Mouse (Mus musculus) brain, adult 2 months (tissue): ENCODE measurements around the gene Alpi.

Experiments
- DNase-seq: peaks from one replicate; pipeline ENCODE4 v3.0.0; 2011; ENCODE audit warnings: low read depth, low spot score

The Alpi gene

DNA sequence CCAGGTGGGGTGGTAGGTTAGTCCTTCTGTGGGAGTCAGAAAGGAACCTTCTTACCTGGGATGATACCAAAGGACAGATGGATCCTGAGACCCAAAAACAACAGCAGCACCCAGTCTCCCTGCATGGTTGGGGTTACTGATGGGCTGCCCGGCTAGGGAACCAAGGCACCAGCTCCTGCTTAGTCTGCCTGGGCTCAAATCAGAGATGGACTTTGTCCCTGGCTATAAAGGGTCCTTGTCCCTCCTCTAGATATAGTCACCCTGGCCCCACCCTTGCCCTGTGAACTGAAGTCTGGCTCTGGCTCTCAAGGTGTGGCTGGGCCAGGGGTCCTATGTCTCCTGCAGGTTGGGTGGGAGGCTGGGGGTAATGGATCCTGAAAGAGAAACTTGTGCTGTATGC lies at the start of gene Alpi:
Gene Alpi (minus strand): TSS at position 196 of the 400 bp plus-strand sequence.
- DNase-seq, result no peak

DNA sequence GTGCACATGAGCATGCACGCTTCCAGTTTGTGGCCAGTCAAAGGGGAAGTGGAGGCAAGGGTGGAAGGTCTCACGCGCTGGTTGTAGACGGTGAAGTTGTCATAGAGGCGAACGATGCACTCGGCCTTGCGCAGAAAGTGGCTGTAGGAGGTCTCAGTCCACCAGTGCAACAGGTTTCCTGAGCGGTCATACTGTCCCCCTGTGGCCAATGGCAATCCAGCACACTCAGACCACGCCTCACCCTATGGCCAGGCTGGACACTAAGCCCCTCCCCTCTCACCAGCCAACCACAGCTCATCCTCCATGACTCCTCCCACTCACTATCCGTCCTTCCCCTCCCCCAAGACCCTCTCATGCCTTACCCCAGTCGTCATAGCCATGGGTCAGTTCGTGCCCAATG lies 48.0 kb upstream of the Alpi start:
- DNase-seq, result no peak

GRCm38 (mm10) chr1:87143141-87143540 lies 41.7 kb upstream of the Alpi start:
- no peak for DNase-seq

- peak; percentile 56 for DNase-seq
Measured at GRCm38 (mm10) chr1:87142456-87142855, 41.0 kb upstream of the Alpi start.

DNA sequence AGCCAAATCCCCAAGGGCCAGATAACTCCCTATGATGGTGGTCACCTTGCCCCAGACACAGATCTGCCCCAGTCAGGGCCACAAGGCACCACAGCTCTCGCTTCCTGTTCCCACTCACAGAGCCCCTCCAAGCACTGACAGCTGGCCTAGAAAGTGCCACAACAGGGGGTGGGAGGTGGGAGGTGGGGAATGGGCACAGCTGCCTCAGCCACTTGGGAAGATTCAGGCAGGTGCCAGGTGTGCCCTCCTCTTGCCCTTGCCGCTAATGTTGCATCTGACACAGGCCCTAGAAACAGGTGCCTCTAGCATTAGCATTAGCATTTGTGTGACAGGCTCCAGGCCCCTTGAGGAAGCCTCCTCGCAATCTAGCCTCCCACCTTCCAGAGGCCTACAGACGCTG lies 40.1 kb upstream of the Alpi start:
- DNase-seq, result no peak

GRCm38 (mm10) chr1:87131803-87132202 lies 30.4 kb upstream of the Alpi start:
- DNase-seq, result no peak

DNA sequence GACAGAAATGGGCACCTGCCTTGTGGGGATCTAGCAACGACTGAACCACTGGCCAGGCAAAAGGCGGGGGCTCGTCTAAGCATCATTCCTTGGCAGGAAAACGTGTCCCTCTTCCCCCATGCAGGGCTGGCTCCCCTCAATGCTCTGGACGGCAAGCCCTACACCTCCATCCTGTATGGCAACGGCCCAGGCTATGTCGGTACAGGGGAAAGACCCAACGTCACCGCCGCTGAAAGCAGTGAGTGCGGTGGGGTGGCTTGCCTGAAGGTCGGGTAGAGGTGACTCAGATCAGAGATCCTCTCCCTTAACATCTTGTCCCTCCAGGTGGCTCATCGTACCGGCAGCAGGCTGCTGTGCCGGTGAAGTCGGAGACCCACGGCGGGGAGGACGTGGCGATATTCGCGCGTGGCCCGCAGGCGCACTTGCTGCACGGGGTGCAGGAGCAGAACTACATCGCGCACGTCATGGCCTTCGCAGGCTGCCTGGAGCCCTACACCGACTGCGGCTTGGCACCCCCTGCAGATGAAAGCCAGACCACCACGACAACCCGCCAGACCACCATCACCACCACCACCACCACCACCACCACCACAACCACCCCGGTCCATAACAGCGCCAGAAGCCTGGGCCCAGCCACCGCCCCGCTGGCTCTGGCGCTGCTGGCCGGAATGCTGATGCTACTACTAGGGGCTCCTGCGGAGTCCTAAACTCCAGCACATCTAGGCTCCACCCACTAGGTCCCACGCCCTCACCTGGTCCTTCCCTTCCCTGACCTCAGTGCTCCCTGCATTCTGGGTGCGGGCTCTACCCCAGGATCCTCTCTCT lies 26.0 kb upstream of the Alpi start:
- no peak for DNase-seq

DNA sequence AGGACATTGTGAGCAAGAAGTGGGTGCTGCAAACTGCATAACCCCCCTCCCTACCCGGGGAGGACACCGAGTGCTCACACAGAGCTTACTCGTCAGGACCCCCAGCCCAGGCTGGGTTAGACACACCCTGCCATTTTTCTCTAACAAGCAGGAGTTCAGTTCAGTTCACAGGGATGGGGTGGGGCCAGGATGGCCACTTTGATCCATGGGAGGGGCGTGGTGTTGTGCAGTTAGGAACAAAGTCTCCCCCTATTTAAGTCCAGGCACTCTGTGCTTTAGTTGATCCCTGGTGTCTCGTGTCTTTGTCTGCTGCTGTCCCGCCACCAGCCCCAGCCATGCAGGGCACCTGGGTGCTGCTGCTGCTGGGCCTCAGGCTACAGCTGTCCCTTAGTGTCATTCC lies 23.3 kb upstream of the Alpi start, which contains the start of gene Akp3:
Gene Akp3 (plus strand): TSS at position 301 of the 400 bp plus-strand sequence.
- no peak for DNase-seq

- DNase-seq, result no peak
Measured at GRCm38 (mm10) chr1:87114784-87115183, 13.4 kb upstream of the Alpi start.

- DNase-seq, result peak; percentile 8
Measured at GRCm38 (mm10) chr1:87111719-87112354, 10.4 kb upstream of the Alpi start.

- DNase-seq, result no peak
Measured at GRCm38 (mm10) chr1:87108564-87108963, 7.2 kb upstream of the Alpi start.

- DNase-seq, result no peak
Measured at GRCm38 (mm10) chr1:87106536-87106935, 5.1 kb upstream of the Alpi start.

GRCm38 (mm10) chr1:87103936-87104335 lies 2.5 kb upstream of the Alpi start:
- DNase-seq, result no peak

GRCm38 (mm10) chr1:87102114-87102513 lies 708 bp upstream of the Alpi start:
- no peak for DNase-seq

DNA sequence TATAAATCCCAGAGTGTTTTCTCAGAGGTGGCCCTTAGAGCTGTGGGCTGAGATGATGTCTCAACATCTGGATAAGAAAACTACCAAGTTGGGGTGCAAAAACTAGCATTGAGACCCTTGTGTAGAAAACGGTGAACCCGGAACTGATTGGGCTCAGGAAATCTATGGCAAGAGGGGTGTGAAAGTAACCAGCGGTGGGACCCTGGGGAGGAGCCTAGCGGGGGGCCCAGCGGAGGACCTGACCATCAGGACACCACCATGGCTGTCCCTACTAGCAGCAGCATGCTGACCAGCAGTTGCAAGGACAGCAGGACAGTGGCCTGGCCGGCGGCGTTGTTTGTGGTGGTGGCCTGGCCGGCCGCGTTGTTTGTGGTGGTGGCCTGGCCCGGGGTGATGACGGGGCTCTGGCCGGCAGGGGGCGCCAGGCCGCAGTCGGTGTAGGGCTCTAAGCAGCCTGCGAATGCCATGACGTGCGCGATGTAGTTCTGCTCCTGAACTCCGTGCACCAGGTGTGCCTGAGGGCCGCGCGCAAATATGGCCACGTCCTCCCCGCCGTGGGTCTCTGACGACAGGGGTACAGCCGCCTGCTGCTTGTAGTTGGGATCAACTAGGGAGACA lies 2.9 kb downstream of the Alpi start:
- peak; percentile 37 for DNase-seq

GRCm38 (mm10) chr1:87095642-87096041 lies 5.8 kb downstream of the Alpi start:
- no peak for DNase-seq

DNA sequence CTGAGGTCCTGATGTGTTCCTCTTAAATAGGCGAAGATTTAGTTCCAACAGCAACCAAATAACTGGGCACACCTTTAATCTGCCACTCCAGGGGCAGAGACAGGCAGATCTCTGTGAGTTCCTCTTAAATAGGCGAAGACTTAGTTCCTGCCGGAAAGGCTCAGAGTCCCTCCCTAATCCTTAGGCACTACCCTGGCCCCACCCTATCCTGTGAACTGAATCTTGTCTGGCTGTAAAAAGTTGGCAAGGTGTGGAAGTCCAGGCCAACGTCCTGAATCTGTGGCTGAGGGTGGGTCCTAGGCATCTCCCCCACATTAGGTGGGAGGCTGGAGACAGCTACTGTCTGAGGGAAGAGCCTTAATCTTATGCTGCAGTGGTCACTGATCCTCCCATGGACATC lies 11.6 kb downstream of the Alpi start, which contains the start of gene Alppl2:
Gene Alppl2 (minus strand): TSS at position 101 of the 400 bp plus-strand sequence.
- no peak for DNase-seq

DNA sequence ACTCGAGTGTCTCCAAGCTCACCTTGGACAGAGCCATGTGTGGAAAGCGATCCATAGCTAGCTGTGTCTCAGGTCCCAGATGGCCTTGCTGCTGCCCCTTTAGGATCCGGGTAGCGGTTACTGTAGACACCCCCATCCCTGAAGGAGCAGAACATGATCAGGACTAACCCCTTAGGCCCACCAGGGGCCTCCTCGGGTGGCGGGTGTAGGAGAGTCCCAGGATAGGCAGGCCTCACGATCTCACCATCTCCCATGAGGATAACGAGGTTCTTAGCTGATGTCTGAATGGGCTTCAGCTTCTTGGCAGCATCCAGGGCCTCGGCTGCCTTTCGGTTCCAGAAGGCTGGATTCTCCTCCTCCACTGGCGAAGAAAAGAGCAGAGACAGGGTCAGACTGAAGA lies 12.2 kb downstream of the Alpi start:
- DNase-seq, result no peak

DNA sequence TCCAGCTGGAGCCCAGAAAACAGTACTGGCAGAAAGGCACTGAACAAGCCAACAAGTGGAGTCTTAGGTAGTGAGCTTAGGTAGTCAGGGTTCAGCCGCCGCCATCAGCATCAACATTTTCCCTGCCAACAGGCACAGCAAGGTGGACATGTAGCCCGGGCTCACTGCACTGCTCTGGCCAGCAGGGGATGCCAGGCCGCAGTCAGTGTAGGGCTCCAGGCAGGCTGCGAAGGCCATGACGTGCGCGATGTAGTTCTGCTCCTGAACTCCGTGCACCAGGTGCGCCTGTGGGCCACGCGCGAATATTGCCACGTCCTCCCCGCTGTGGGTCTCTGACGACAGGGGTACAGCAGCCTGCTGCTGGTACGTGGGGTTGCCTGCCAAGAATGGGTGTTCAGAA lies 14.4 kb downstream of the Alpi start:
- no peak for DNase-seq

DNA sequence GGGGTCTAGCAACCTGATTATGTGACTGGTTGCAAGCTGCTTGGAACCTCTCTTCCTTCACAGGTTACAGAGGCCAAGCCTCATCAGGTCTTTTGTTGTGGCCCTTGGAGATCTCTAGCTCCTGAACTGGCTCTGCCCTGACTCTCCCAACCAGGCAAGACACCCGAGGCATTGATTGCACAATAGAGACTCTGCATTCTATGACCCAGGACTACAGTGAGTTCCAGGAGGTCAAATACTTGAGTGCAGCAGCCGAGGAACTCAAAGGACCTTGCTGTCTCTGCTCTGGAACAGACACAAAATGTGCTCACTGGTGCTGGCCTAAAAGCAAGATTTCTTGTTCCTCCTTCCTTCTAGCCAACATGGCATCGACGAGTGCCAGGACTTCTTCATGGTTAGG lies 15.2 kb downstream of the Alpi start:
- no peak for DNase-seq

- DNase-seq, result no peak
Measured at GRCm38 (mm10) chr1:87073776-87074175, 27.6 kb downstream of the Alpi start.

GRCm38 (mm10) chr1:87070720-87071119 lies 30.7 kb downstream of the Alpi start:
- DNase-seq, result no peak

GRCm38 (mm10) chr1:87060913-87061312 lies 40.5 kb downstream of the Alpi start:
- DNase-seq, result no peak
